Mouse (Mus musculus) forebrain, embryonic 12.5 days (tissue): Measurements from ENCODE around the gene Npb. TPM values are rescaled to one million over a fixed set of nuclear protein-coding genes. Genes with fewer than 3 reads are reported as not detected.
"Not testable (repeated sequence)": the region's sequence is repeated elsewhere in the genome, so short reads cannot be mapped to it uniquely, and the experiment has no call there.

Experiments
- ATAC-seq: fragments of 200-750 bp; cut with Nextera tagmentation; 2 replicates; pipeline ENCODE4 v1.8.0; 2017; ENCODE audit warnings: moderate TSS enrichment; ENCODE audit not compliant: low FRiP score
- H3K27ac ChIP-seq: fragments of 300-500 bp; sonication (generic); 2 replicates; pipeline ENCODE4 v1.5.1; 2016; ENCODE audit warnings: mild to moderate bottlenecking
- H3K27me3 ChIP-seq: fragments of 300-500 bp; sonication (generic); 2 replicates; pipeline ENCODE4 v1.6.1; 2016; ENCODE audit warnings: mild to moderate bottlenecking
- H3K36me3 ChIP-seq: fragments of 300-500 bp; sonication (generic); replicated peaks from 2 replicates; pipeline ENCODE4 v1.6.1; 2016; ENCODE audit warnings: mild to moderate bottlenecking
- H3K4me1 ChIP-seq: fragments of 300-500 bp; sonication (generic); 2 replicates; pipeline ENCODE4 v1.6.1; 2016
- H3K4me2 ChIP-seq: fragments of 300-500 bp; sonication (generic); 2 replicates; pipeline ENCODE4 v1.6.1; 2016; ENCODE audit warnings: mild to moderate bottlenecking, moderate library complexity
- H3K4me3 ChIP-seq: fragments of 300-500 bp; sonication (generic); replicated peaks from 2 replicates; pipeline ENCODE4 v1.5.1; 2016; ENCODE audit warnings: mild to moderate bottlenecking
- H3K9ac ChIP-seq: fragments of 300-500 bp; sonication (generic); 2 replicates; pipeline ENCODE4 v1.6.1; 2016; ENCODE audit warnings: mild to moderate bottlenecking
- H3K9me3 ChIP-seq: fragments of 300-500 bp; sonication (generic); 2 replicates; pipeline ENCODE4 v1.6.1; 2016
- WGBS: fragments of 180-500 bp; shearing (Covaris S2); methylation state at CpG from one replicate; pipeline ENCODE4 v1.1.7; 2016; 5-methylcytosine and 5-hydroxymethylcytosine counted together
- polyA plus RNA-seq: library from polyadenylated mRNA; unstranded; fragments of >200 nt; fragmentation: Nextera tagmentation; extraction: Ambion mirVana; gene quantifications from 2 replicates; pipeline ENCODE4 v1.2.1, GENCODE M21; 2016

Gene Npb
- 0.40 TPM in 1 of 2 replicates, not detected in the other for polyA plus RNA-seq

DNA sequence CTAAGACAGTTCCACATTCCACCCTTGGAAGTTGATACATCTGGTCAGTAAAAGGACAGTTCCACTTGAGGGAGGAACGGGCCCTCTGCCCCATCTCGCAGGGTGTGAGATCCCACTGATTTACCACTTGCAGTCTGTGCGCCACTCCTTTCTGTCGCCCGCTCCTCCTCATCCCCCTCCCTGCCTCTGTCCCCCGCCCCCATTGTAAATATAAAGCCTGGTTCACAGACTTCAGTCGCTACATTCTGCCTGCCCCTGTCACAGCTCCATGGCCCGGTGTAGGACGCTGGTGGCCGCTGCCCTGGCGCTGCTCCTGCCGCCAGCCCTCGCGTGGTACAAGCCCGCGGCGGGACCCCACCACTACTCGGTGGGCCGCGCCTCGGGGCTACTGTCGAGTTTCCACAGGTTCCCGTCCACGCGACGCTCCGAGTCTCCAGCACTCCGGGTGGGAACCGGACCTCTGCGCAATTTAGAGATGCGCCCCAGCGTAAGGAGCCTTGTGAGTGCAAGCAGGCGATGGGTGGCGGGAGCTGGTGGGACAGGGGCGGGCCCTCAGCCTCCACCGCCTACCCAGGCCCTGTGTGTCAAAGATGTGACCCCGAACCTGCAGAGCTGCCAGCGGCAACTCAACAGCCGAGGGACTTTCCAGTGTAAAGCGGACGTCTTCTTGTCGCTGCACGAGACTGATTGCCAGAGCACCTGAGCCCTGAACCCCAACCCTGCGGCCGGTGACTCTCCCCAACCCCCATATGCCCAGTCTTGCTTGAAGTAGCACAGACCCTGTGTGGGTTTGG, at the start of gene Npb:
Gene Npb, plus strand, starts transcription at position 237 of the 794 bp plus-strand sequence.
- H3K27ac ChIP-seq, result no peak within 1 kb of the TSS
- H3K4me2 ChIP-seq, result peak within 1 kb of the TSS; percentile 42
- 6% methylated on average over 45 of the region's 45 CpGs for WGBS
- H3K4me1 ChIP-seq, result peaks cover 9% of the 10 kb centered on the region
- H3K9me3 ChIP-seq, result no peaks in the 10 kb centered on the region
- peak within 1 kb of the TSS; percentile 50 for H3K9ac ChIP-seq
- ATAC-seq, result peak; percentile 21; the same call in 1 of the 2 replicates
- H3K4me3 ChIP-seq, result peak within 1 kb of the TSS; percentile 21
- peaks cover 78% of the 10 kb centered on the region for H3K36me3 ChIP-seq
- peaks cover 23% of the 10 kb centered on the region for H3K27me3 ChIP-seq

DNA sequence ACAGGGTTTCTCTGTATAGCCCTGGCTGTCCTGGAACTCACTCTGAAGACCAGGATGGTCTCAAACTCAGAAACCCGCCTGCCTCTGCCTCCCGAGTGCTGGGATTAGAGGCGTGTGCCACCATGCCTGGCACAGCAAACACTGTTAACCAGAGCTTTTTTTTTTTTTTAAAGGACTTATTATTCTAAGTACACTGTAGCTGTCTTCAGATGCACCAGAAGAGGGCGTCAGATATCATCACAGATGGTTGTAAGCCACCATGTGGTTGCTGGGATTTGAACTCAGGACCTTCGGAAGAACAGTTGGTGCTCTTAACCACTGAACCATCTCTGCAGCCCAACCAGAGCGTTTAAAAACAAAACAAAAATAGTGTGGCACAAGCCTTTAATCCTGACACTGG, 49.4 kb upstream of the Npb start:
- H3K4me2 ChIP-seq, H3K4me3 ChIP-seq, H3K4me1 ChIP-seq, H3K27ac ChIP-seq, H3K27me3 ChIP-seq, H3K9me3 ChIP-seq, H3K9ac ChIP-seq, ATAC-seq: not testable (repeated sequence)
- 89% methylated on average over 6 of the region's 6 CpGs for WGBS
- H3K36me3 ChIP-seq, result peaks cover 51% of the 10 kb centered on the region

- Histone ChIP-seq H3K4me3 (no peak overlapping the region), H3K9me3 (peaks cover 4% of the 10 kb centered on the region; the same call in 1 of the 2 replicates), H3K4me1 (no peaks in the 10 kb centered on the region), H3K27me3 (no peaks in the 10 kb centered on the region), H3K9ac (no peak overlapping the region), H3K4me2 (no peak overlapping the region), H3K36me3 (peaks cover 73% of the 10 kb centered on the region), H3K27ac (no peak overlapping the region)
- no peak for ATAC-seq
- WGBS, result 95% methylated on average over 13 of the region's 13 CpGs
Observed at GRCm38 (mm10) chr11:120560952-120561728, 47.1 kb upstream of the Npb start.

- no peak overlapping the region for H3K27ac ChIP-seq
- WGBS, result 95% methylated on average over 13 of the region's 13 CpGs
- H3K4me3 ChIP-seq, result no peak overlapping the region
- H3K9me3 ChIP-seq, result no peaks in the 10 kb centered on the region
- H3K4me2 ChIP-seq, result no peak overlapping the region
- no peaks in the 10 kb centered on the region for H3K27me3 ChIP-seq
- no peaks in the 10 kb centered on the region for H3K4me1 ChIP-seq
- H3K9ac ChIP-seq, result no peak overlapping the region
- peaks cover 91% of the 10 kb centered on the region for H3K36me3 ChIP-seq
- ATAC-seq, result no peak
Observed at GRCm38 (mm10) chr11:120562949-120563348, 45.3 kb upstream of the Npb start.

GRCm38 (mm10) chr11:120565114-120565513, 43.2 kb upstream of the Npb start:
- WGBS, result 90% methylated on average over 9 of the region's 9 CpGs
- Histone ChIP-seq H3K4me1 (no peaks in the 10 kb centered on the region), H3K36me3 (peaks cover 94% of the 10 kb centered on the region), H3K27me3 (no peaks in the 10 kb centered on the region), H3K9ac (no peak overlapping the region), H3K4me2 (no peak overlapping the region), H3K4me3 (no peak overlapping the region), H3K27ac (no peak overlapping the region), H3K9me3 (no peaks in the 10 kb centered on the region)
- ATAC-seq, result no peak

GRCm38 (mm10) chr11:120568324-120568723, 40.0 kb upstream of the Npb start:
- ATAC-seq, result no peak
- no peak overlapping the region for H3K27ac ChIP-seq
- H3K4me1 ChIP-seq, result peaks cover 14% of the 10 kb centered on the region
- no peak overlapping the region for H3K4me3 ChIP-seq
- WGBS, result 91% methylated on average over 6 of the region's 6 CpGs
- peaks cover 75% of the 10 kb centered on the region for H3K36me3 ChIP-seq
- no peaks in the 10 kb centered on the region for H3K27me3 ChIP-seq
- H3K4me2 ChIP-seq, result no peak overlapping the region
- H3K9ac ChIP-seq, result no peak overlapping the region; the same call in 1 of the 2 replicates
- no peaks in the 10 kb centered on the region for H3K9me3 ChIP-seq

GRCm38 (mm10) chr11:120571122-120571521, 37.2 kb upstream of the Npb start:
- peak overlapping the region; percentile 97; the same call in 1 of the 2 replicates for H3K4me3 ChIP-seq
- H3K36me3 ChIP-seq, result peaks cover 49% of the 10 kb centered on the region
- H3K4me2 ChIP-seq, result peak overlapping the region; percentile 92
- H3K27ac ChIP-seq, result no peak overlapping the region
- no peak for ATAC-seq
- WGBS, result 91% methylated on average over 3 of the region's 3 CpGs
- no peaks in the 10 kb centered on the region for H3K27me3 ChIP-seq
- H3K9ac ChIP-seq, result peak overlapping the region; percentile 97
- no peaks in the 10 kb centered on the region for H3K9me3 ChIP-seq
- H3K4me1 ChIP-seq, result peaks cover 26% of the 10 kb centered on the region

GRCm38 (mm10) chr11:120571754-120572416, 36.4 kb upstream of the Npb start:
- no peaks in the 10 kb centered on the region for H3K27me3 ChIP-seq
- 16% methylated on average over 11 of the region's 11 CpGs for WGBS
- peaks cover 26% of the 10 kb centered on the region for H3K4me1 ChIP-seq
- peak overlapping the region; percentile 97 for H3K9ac ChIP-seq
- peak overlapping the region; percentile 92 for H3K27ac ChIP-seq
- peak overlapping the region; percentile 92 for H3K4me2 ChIP-seq
- no peaks in the 10 kb centered on the region for H3K9me3 ChIP-seq
- ATAC-seq, result no peak
- H3K4me3 ChIP-seq, result peak overlapping the region; percentile 97
- peaks cover 44% of the 10 kb centered on the region for H3K36me3 ChIP-seq

GRCm38 (mm10) chr11:120572417-120572751, 35.9 kb upstream of the Npb start:
- peak overlapping the region; percentile 92 for H3K27ac ChIP-seq
- WGBS, result 0% methylated on average over 21 of the region's 24 CpGs
- ATAC-seq, result peak; percentile 36
- peaks cover 44% of the 10 kb centered on the region for H3K36me3 ChIP-seq
- no peaks in the 10 kb centered on the region for H3K9me3 ChIP-seq
- H3K4me3 ChIP-seq, result peak overlapping the region; percentile 97
- peak overlapping the region; percentile 97 for H3K9ac ChIP-seq
- peaks cover 26% of the 10 kb centered on the region for H3K4me1 ChIP-seq
- no peaks in the 10 kb centered on the region for H3K27me3 ChIP-seq
- H3K4me2 ChIP-seq, result peak overlapping the region; percentile 92

GRCm38 (mm10) chr11:120572752-120573584, 35.3 kb upstream of the Npb start, which contains the start of gene P4hb:
P4hb (minus strand) TSS chr11:120573253.
- Histone ChIP-seq H3K9me3 (no peaks in the 10 kb centered on the region), H3K9ac (peak within 1 kb of the TSS; percentile 97), H3K36me3 (peaks cover 44% of the 10 kb centered on the region), H3K27ac (peak within 1 kb of the TSS; percentile 92), H3K4me3 (peak within 1 kb of the TSS; percentile 97), H3K4me1 (peaks cover 26% of the 10 kb centered on the region), H3K27me3 (no peaks in the 10 kb centered on the region), H3K4me2 (peak within 1 kb of the TSS; percentile 92)
- ATAC-seq, result peak; percentile 97
- under 1% methylated on average over 94 of the region's 94 CpGs for WGBS

DNA sequence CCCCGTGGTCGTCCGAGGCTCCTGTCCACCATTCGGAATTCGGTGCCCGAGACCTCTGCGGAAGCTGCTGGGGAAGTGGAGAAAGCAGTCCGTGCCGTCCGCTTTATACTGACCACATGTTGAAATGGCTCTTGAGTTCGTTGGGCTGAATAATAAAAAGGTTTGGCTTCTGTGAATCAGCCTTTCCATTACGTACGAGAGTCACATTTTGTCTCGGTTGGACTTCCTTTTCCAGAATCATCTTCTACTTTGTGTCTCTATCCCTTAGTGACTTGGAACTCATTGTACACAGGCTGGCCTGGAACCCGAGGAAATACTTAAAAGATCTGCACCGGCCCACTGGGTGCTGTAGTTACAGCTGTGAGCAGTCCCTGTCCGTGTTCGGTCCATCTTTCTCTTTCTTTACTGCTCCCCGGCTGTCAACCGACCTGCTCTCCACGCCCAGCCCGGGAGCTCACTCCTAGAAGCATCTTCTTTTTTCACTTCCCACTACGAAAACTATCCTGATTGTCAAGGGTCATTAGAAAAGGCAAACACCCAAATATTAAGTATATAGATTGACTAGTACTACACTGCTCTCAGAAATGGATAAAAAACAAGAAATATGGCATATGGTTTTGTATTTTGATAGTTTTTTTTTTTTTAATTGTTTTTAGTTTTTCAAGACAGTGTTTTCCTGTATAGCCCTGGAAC, 34.5 kb upstream of the Npb start:
- ATAC-seq, result 0 out of 2 replicates have a peak, but pooled peaks have one; percentile 9
- under 1% methylated on average over 23 of the region's 23 CpGs for WGBS
- H3K4me2 ChIP-seq, result peak overlapping the region; percentile 92

More for the DNA sequence above, 34.5 kb upstream of the Npb start:
- H3K27me3 ChIP-seq, result no peaks in the 10 kb centered on the region
- peaks cover 26% of the 10 kb centered on the region for H3K4me1 ChIP-seq
- H3K4me3 ChIP-seq, result peak overlapping the region; percentile 97
- H3K36me3 ChIP-seq, result peaks cover 44% of the 10 kb centered on the region
- no peaks in the 10 kb centered on the region for H3K9me3 ChIP-seq
- peak overlapping the region; percentile 92 for H3K27ac ChIP-seq
- peak overlapping the region; percentile 81 for H3K9ac ChIP-seq
